Mouse (Mus musculus) ES-E14 (cell line): Measurements from ENCODE around the gene Proser1.

Source experiments
- CHD2 ChIP-seq: IDR thresholded peaks from 2 replicates; pipeline ENCODE4 v1.6.1; 2014; ENCODE audit warnings: mild to moderate bottlenecking, low read depth, low read length, inconsistent platforms
- MAFK ChIP-seq: IDR thresholded peaks from 2 replicates; pipeline ENCODE4 v1.6.1; 2014; ENCODE audit warnings: mild to moderate bottlenecking, low read depth, low read length, inconsistent platforms; ENCODE audit not compliant: insufficient read depth
- ZNF384 ChIP-seq: IDR thresholded peaks from 2 replicates; pipeline ENCODE4 v1.6.1; 2012; ENCODE audit warnings: low read depth, low read length, inconsistent platforms

GRCm38 (mm10) chr3:53514221-53515065 lies 51.0 kb downstream of the Proser1 start:
- no peak for TF ChIP-seq CHD2
- no peak for TF ChIP-seq MAFK
- TF ChIP-seq ZNF384: no peak
